Mouse (Mus musculus): Measurements from ENCODE around the gene Pgs1. TPM values are rescaled to one million over a fixed set of nuclear protein-coding genes. Genes with fewer than 3 reads are reported as not detected.

The Pgs1 gene
- polyA plus RNA-seq, 1 experiment from 2014 or later: 29.6 TPM

DNA sequence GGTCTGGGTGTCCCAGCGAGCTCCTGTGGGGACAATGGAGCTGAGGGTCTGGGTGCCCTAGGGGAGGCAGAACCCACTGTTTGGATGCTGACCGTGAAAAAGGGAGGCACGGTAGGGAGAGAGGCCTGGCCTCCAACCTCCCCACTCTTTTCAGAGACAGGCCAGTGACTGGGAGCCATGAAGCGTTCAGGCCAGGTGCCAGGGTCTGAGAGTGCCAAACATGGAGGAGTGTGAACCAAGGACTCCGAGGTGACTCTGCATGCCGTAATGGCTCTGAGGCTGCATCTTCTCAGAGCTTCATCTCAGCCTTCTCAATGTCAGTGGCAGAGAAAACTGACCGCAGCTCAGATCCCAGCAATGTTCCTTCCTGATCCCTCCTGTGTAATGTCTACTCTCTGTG lies 37.4 kb downstream of the Pgs1 start:
- Histone ChIP-seq H3K27ac (no peak overlapping the region), H3K36me3 (ENCODE audit: insufficient read depth, low read length) (peaks cover 25% of the 10 kb centered on the region)

DNA sequence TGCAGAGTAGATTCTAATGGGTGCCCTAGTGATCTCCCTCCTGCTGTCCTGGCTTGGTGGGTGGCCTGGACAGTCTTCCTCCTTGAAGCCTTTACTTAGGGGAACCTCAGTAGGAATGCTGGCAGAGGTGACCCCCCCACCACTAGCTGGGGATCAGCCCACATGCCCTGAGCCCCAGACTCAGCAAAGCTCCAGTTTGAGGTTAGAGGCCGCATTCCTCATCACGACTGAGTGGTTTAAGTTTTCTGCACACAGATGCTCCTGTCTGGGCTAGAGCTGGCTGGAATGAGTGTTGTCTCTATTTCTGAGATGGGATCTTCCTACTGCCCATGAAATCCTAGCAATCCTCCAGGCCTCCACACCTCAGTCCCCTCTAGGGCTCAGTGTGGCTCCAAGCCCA lies 38.0 kb downstream of the Pgs1 start:
- ATAC-seq (replicated peaks; ENCODE audit: low FRiP score, low read depth): 0 out of 2 replicates have a peak, but pooled peaks have one; percentile 15

More for the DNA sequence above, 37.4 kb downstream of the Pgs1 start:
- Histone ChIP-seq H3K9ac (ENCODE audit: low read depth, low read length) (no peak overlapping the region), H3K9me3 (replicated peaks; ENCODE audit: low read length) (no peaks in the 10 kb centered on the region), H3K4me1 (replicated peaks; ENCODE audit: insufficient read depth, low read length) (peaks cover 3% of the 10 kb centered on the region; the same call in 1 of the 2 replicates), H3K4me2 (ENCODE audit: low read length) (no peak overlapping the region), H3K27me3 (ENCODE audit: insufficient read depth, low read length) (no peaks in the 10 kb centered on the region), H3K4me3 (replicated peaks; ENCODE audit: low read depth, low read length) (no peak overlapping the region)
- 60% methylated on average over 7 of the region's 7 CpGs for WGBS
- DNase-seq (ENCODE audit: low spot score): no peak
- ATAC-seq (replicated peaks; ENCODE audit: low FRiP score, low read depth): no peak
- no peak for TF ChIP-seq CTCF (IDR thresholded peaks at IDR 0.05; ENCODE audit: low read depth)

GRCm38 (mm10) chr11:118029170-118029569 lies 43.1 kb downstream of the Pgs1 start:
- Histone ChIP-seq H3K9me3 (replicated peaks; ENCODE audit: low read length) (no peaks in the 10 kb centered on the region), H3K9ac (ENCODE audit: low read depth, low read length) (no peak overlapping the region), H3K4me2 (ENCODE audit: low read length) (no peak overlapping the region), H3K27me3 (ENCODE audit: insufficient read depth, low read length) (no peaks in the 10 kb centered on the region), H3K27ac (no peak overlapping the region), H3K4me3 (replicated peaks; ENCODE audit: low read depth, low read length) (no peak overlapping the region), H3K36me3 (ENCODE audit: insufficient read depth, low read length) (peaks cover 14% of the 10 kb centered on the region; the same call in 1 of the 2 replicates), H3K4me1 (replicated peaks; ENCODE audit: insufficient read depth, low read length) (no peaks in the 10 kb centered on the region; the same call in 1 of the 2 replicates)
- TF ChIP-seq CTCF (IDR thresholded peaks at IDR 0.05; ENCODE audit: low read depth): peak; percentile 33; the same call in 1 of the 2 replicates
- 93% methylated on average over 6 of the region's 6 CpGs for WGBS
- ATAC-seq (replicated peaks; ENCODE audit: low FRiP score, low read depth) (no peak), DNase-seq (ENCODE audit: low spot score) (no peak)

More for the DNA sequence above, 38.0 kb downstream of the Pgs1 start:
- H3K27ac ChIP-seq: peak overlapping the region; percentile 57
- no peak overlapping the region for H3K4me3 ChIP-seq (replicated peaks; ENCODE audit: low read depth, low read length)
- no peaks in the 10 kb centered on the region for H3K9me3 ChIP-seq (replicated peaks; ENCODE audit: low read length)
- H3K27me3 ChIP-seq (ENCODE audit: insufficient read depth, low read length): no peaks in the 10 kb centered on the region
- DNase-seq (ENCODE audit: low spot score): peak; percentile 73
- no peak for TF ChIP-seq CTCF (IDR thresholded peaks at IDR 0.05; ENCODE audit: low read depth)
- H3K9ac ChIP-seq (ENCODE audit: low read depth, low read length): no peak overlapping the region
- WGBS: 53% methylated on average over 2 of the region's 2 CpGs
- H3K4me2 ChIP-seq (ENCODE audit: low read length): no peak overlapping the region
- peaks cover 25% of the 10 kb centered on the region for H3K36me3 ChIP-seq (ENCODE audit: insufficient read depth, low read length)
- H3K4me1 ChIP-seq (replicated peaks; ENCODE audit: insufficient read depth, low read length): peaks cover 3% of the 10 kb centered on the region; the same call in 1 of the 2 replicates

- Histone ChIP-seq H3K27ac (no peak overlapping the region), H3K36me3 (ENCODE audit: insufficient read depth, low read length) (no peaks in the 10 kb centered on the region), H3K9ac (ENCODE audit: low read depth, low read length) (no peak overlapping the region), H3K4me2 (ENCODE audit: low read length) (no peak overlapping the region), H3K4me1 (replicated peaks; ENCODE audit: insufficient read depth, low read length) (peaks cover 10% of the 10 kb centered on the region; the same call in 1 of the 2 replicates), H3K4me3 (replicated peaks; ENCODE audit: low read depth, low read length) (no peak overlapping the region), H3K27me3 (ENCODE audit: insufficient read depth, low read length) (no peaks in the 10 kb centered on the region), H3K9me3 (replicated peaks; ENCODE audit: low read length) (no peaks in the 10 kb centered on the region)
- ATAC-seq (replicated peaks; ENCODE audit: low FRiP score, low read depth) (no peak), DNase-seq (ENCODE audit: low spot score) (no peak)
- TF ChIP-seq CTCF (IDR thresholded peaks at IDR 0.05; ENCODE audit: low read depth): no peak
- whole genome bisulfite sequencing: 97% methylated on average over 9 of the region's 9 CpGs
Measured at GRCm38 (mm10) chr11:118031134-118031533, 45.0 kb downstream of the Pgs1 start.

DNA sequence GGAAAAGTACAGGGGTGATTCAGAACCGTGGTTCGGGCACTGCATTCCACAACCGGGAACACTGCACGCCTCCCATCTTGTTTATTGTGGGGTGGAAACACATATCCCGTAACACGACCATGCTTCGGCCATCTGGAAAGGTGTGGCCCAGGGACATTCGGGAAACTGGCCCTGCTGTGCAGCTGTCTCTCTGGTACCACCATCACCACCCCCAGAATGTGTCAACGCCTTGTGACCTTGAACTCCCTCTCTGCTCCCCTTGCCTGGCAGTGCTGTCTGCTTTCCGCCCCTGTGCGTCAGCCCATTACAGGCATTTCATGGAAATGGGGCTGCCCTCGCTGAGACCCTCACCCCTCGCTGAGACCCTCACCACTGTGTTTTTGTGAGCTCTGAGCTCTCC lies 48.3 kb downstream of the Pgs1 start:
- WGBS: 44% methylated on average over 13 of the region's 13 CpGs
- Histone ChIP-seq H3K4me3 (replicated peaks; ENCODE audit: low read depth, low read length) (no peak overlapping the region), H3K4me1 (replicated peaks; ENCODE audit: insufficient read depth, low read length) (peaks cover 10% of the 10 kb centered on the region; the same call in 1 of the 2 replicates), H3K9me3 (replicated peaks; ENCODE audit: low read length) (no peaks in the 10 kb centered on the region), H3K4me2 (ENCODE audit: low read length) (no peak overlapping the region), H3K9ac (ENCODE audit: low read depth, low read length) (no peak overlapping the region), H3K27me3 (ENCODE audit: insufficient read depth, low read length) (no peaks in the 10 kb centered on the region), H3K27ac (no peak overlapping the region), H3K36me3 (ENCODE audit: insufficient read depth, low read length) (no peaks in the 10 kb centered on the region)
- no peak for ATAC-seq (replicated peaks; ENCODE audit: low FRiP score, low read depth)
- no peak for TF ChIP-seq CTCF (IDR thresholded peaks at IDR 0.05; ENCODE audit: low read depth)
- no peak for DNase-seq (ENCODE audit: low spot score)

- no peak for TF ChIP-seq CTCF (IDR thresholded peaks at IDR 0.05; ENCODE audit: low read depth)
- Histone ChIP-seq H3K27ac (no peak overlapping the region; the same call in 1 of the 2 replicates), H3K4me1 (replicated peaks; ENCODE audit: insufficient read depth, low read length) (peaks cover 10% of the 10 kb centered on the region; the same call in 1 of the 2 replicates), H3K9me3 (replicated peaks; ENCODE audit: low read length) (no peaks in the 10 kb centered on the region), H3K36me3 (ENCODE audit: insufficient read depth, low read length) (no peaks in the 10 kb centered on the region), H3K4me2 (ENCODE audit: low read length) (no peak overlapping the region), H3K9ac (ENCODE audit: low read depth, low read length) (no peak overlapping the region), H3K27me3 (ENCODE audit: insufficient read depth, low read length) (no peaks in the 10 kb centered on the region), H3K4me3 (replicated peaks; ENCODE audit: low read depth, low read length) (no peak overlapping the region)
- DNase-seq (ENCODE audit: low spot score): no peak
- WGBS: 21% methylated on average over 9 of the region's 9 CpGs
- no peak for ATAC-seq (replicated peaks; ENCODE audit: low FRiP score, low read depth)
Measured at GRCm38 (mm10) chr11:118035068-118035467, 49.0 kb downstream of the Pgs1 start.

GRCm38 (mm10) chr11:118042791-118043190 lies 56.7 kb downstream of the Pgs1 start:
- H3K4me1 ChIP-seq (replicated peaks; ENCODE audit: insufficient read depth, low read length): peaks cover 8% of the 10 kb centered on the region; the same call in 1 of the 2 replicates
- no peak for DNase-seq (ENCODE audit: low spot score)
- H3K9me3 ChIP-seq (replicated peaks; ENCODE audit: low read length): no peaks in the 10 kb centered on the region
- no peak overlapping the region for H3K4me2 ChIP-seq (ENCODE audit: low read length)
- peak overlapping the region; percentile 54; the same call in 1 of the 2 replicates for H3K27ac ChIP-seq
- WGBS: 57% methylated on average over 9 of the region's 9 CpGs
- no peak for ATAC-seq (replicated peaks; ENCODE audit: low FRiP score, low read depth)
- H3K4me3 ChIP-seq (replicated peaks; ENCODE audit: low read depth, low read length): no peak overlapping the region
- H3K36me3 ChIP-seq (ENCODE audit: insufficient read depth, low read length): no peaks in the 10 kb centered on the region
- no peaks in the 10 kb centered on the region for H3K27me3 ChIP-seq (ENCODE audit: insufficient read depth, low read length)
- H3K9ac ChIP-seq (ENCODE audit: low read depth, low read length): no peak overlapping the region
- TF ChIP-seq CTCF (IDR thresholded peaks at IDR 0.05; ENCODE audit: low read depth): no peak

All from kidney, postnatal 0 days (tissue).